Mouse (Mus musculus): ENCODE data around the gene Noxo1.

DNA sequence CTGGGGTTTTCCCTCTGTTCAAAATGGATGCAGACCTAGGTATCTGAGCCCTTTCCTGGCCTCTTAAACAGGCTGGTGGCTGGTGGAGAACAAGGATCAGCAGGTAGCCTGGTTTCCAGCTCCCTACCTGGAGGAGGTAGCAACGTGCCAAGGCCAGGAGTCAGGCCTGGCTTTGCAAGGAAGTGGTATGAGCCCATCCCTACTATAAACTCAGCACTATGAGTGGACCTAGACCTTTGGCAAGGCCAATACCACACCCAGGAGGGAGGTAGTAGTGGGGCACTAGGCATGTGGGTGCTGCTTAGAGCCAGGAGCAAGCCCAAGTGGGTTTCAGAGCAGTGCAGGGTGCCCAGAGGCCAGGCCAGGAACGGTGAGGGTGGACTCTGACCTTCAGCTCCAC, 3.4 kb downstream of the Noxo1 start:
- TF ChIP-seq EP300 (IDR thresholded peaks at IDR 0.05; ENCODE audit: low read depth) (no peak), CTCF (IDR thresholded peaks at IDR 0.05; ENCODE audit: low read depth) (no peak)
